ENCODE assay signal across 35 mouse cellular contexts in genomic region chr1:82773208-82773607, GRCm38 (mm10). TPM values are rescaled to one million over a fixed set of nuclear protein-coding genes. Genes with fewer than 3 reads are reported as not detected.
A peak's percentile ranks its signal among the peaks of the same experiment; 100 is the strongest.
DNase-seq lines count a peak whose midpoint lies in the region; ATAC-seq and TF ChIP-seq lines count a peak whose summit lies in the region.
"Had no signal": no experiment of that assay in that cellular context is flagged by ENCODE, and none has a peak within 500 bp of the region (broad histone marks: within the 10 kb centered on the region; RNA-seq: fewer than 3 reads in every experiment).

No protein-coding gene starts in this region.

- 72% methylated on average over 5 of the region's 5 CpGs for WGBS in intestine, postnatal 0 days
- WGBS in intestine, embryonic 15.5 days = 68% methylated on average over 5 of the region's 5 CpGs
- WGBS in lung, embryonic 14.5 days = 62% methylated on average over 5 of the region's 5 CpGs

- in situ Hi-C loops in CH12.LX (cut with MboI; ENCODE audit: low pct_ligation_motif_present, low pct_unique_long_range_greater_than_20kb, low sequenced_read_pairs) = loop anchor here (25.0 kb wide), 1 partner anchor 211 kb away; no protein-coding TSS in a partner anchor

- no peaks in the 10 kb centered on the region for H3K36me3 ChIP-seq in intestine, postnatal 0 days (ENCODE audit: control insufficient read depth, insufficient read depth)
- H3K36me3 ChIP-seq in intestine, embryonic 15.5 days = no peaks in the 10 kb centered on the region
- no peaks in the 10 kb centered on the region for H3K36me3 ChIP-seq in lung, embryonic 14.5 days (ENCODE audit: insufficient read depth)
- H3K36me3 ChIP-seq in CH12.LX (replicated peaks in 1 of 2; ENCODE audit: control insufficient read depth in 1 of 2, insufficient read depth in 1 of 2, low read length in 1 of 2) (no peaks in the 10 kb centered on the region), ES-Bruce4 (ENCODE audit: control insufficient read depth, insufficient read depth, low read length, poor library complexity, severe bottlenecking) (no peaks in the 10 kb centered on the region)
- H3K36me3 ChIP-seq: embryonic facial prominence, embryonic 12.5 days; embryonic facial prominence, embryonic 15.5 days; forebrain, embryonic 12.5 days; forebrain, embryonic 15.5 days; heart, embryonic 12.5 days; heart, embryonic 15.5 days had no signal

- no peaks in the 10 kb centered on the region for H3K27me3 ChIP-seq in intestine, postnatal 0 days (replicated peaks; ENCODE audit: control insufficient read depth, insufficient read depth, low read length)
- H3K27me3 ChIP-seq in intestine, embryonic 15.5 days (replicated peaks) = no peaks in the 10 kb centered on the region
- H3K27me3 ChIP-seq in lung, embryonic 14.5 days (ENCODE audit: insufficient read depth, low read length) = no peaks in the 10 kb centered on the region
- no peaks in the 10 kb centered on the region for H3K27me3 ChIP-seq in CH12.LX (replicated peaks)
- no peaks in the 10 kb centered on the region for H3K27me3 ChIP-seq in ES-Bruce4 (ENCODE audit: control insufficient read depth, insufficient read depth, low read length, poor library complexity, severe bottlenecking)
- H3K27me3 ChIP-seq: embryonic facial prominence, embryonic 12.5 days; embryonic facial prominence, embryonic 15.5 days; forebrain, embryonic 12.5 days; forebrain, embryonic 15.5 days; heart, embryonic 12.5 days; heart, embryonic 15.5 days had no signal

- H3K4me1 ChIP-seq in intestine, postnatal 0 days (replicated peaks; ENCODE audit: control insufficient read depth, insufficient read depth, low read length) = no peaks in the 10 kb centered on the region
- H3K4me1 ChIP-seq in intestine, embryonic 15.5 days (replicated peaks) = no peaks in the 10 kb centered on the region
- no peaks in the 10 kb centered on the region for H3K4me1 ChIP-seq in lung, embryonic 14.5 days (ENCODE audit: insufficient read depth)
- 0 out of 4 replicates have a peak, but pooled peaks cover 0 to 4% of the 10 kb centered on the region in 2 experiments for H3K4me1 ChIP-seq in CH12.LX (ENCODE audit: control insufficient read depth in 1 of 2, insufficient read depth in 2 of 2)
- H3K4me1 ChIP-seq in ES-Bruce4 (ENCODE audit: control insufficient read depth, insufficient read depth, low read length) = no peaks in the 10 kb centered on the region
- H3K4me1 ChIP-seq: embryonic facial prominence, embryonic 12.5 days; embryonic facial prominence, embryonic 15.5 days; forebrain, embryonic 12.5 days; forebrain, embryonic 15.5 days; heart, embryonic 12.5 days; heart, embryonic 15.5 days had no signal

- no peak for DNase-seq in lung, embryonic 14.5 days
- DNase-seq in lung, postnatal 14 days = no peak
- DNase-seq in CH12.LX (ENCODE audit: extremely low read depth) = no peak
- DNase-seq in spleen, adult 12 weeks (ENCODE audit: low spot score) = no peak
- DNase-seq: adrenal gland, adult 2 months; adrenal gland, postnatal 14 days; cerebellum, adult 11 months; cerebellum, adult 2 months; cerebellum, adult 9-11 months; cerebellum, postnatal 25 days; gastrocnemius, adult 2 months; gastrocnemius, postnatal 14 days; heart, adult 18-20 months; heart, postnatal 10 days; heart, postnatal 4 days had no signal

- H3K4me3 ChIP-seq in intestine, postnatal 0 days (ENCODE audit: low read depth, low read length) = no peak overlapping the region
- H3K4me3 ChIP-seq in intestine, embryonic 15.5 days (replicated peaks) = no peak overlapping the region
- no peak overlapping the region for H3K4me3 ChIP-seq in lung, embryonic 14.5 days (ENCODE audit: low read depth, low read length)
- H3K4me3 ChIP-seq in CH12.LX (replicated peaks in 1 of 3; ENCODE audit: low read depth in 2 of 3, low read length in 2 of 3, poor library complexity in 1 of 3) (no peak overlapping the region), ES-Bruce4 (ENCODE audit: low read depth, low read length) (no peak overlapping the region)
- H3K4me3 ChIP-seq: embryonic facial prominence, embryonic 12.5 days; embryonic facial prominence, embryonic 15.5 days; erythroblast, embryonic 14.5 days; forebrain, embryonic 12.5 days; forebrain, embryonic 15.5 days; gastrocnemius, adult 2 months; heart, embryonic 12.5 days; heart, embryonic 15.5 days had no signal

- no peak for TF ChIP-seq EP300 in CH12.LX (IDR thresholded peaks at IDR 0.05; ENCODE audit: low read length)
- TF ChIP-seq EP300 in ES-Bruce4 (IDR thresholded peaks at IDR 0.05; ENCODE audit: insufficient read depth, low read depth, low read length) = no peak

- H3K9me3 ChIP-seq in intestine, postnatal 0 days (ENCODE audit: control insufficient read depth) = no peaks in the 10 kb centered on the region
- H3K9me3 ChIP-seq in intestine, embryonic 15.5 days = no peaks in the 10 kb centered on the region
- no peaks in the 10 kb centered on the region for H3K9me3 ChIP-seq in lung, embryonic 14.5 days (ENCODE audit: low read depth, low read length)
- H3K9me3 ChIP-seq in CH12.LX (replicated peaks; ENCODE audit: low read length) = no peaks in the 10 kb centered on the region
- H3K9me3 ChIP-seq in ES-Bruce4 (replicated peaks; ENCODE audit: control insufficient read depth, insufficient read depth, low read length, poor library complexity, severe bottlenecking) = peaks cover 2% of the 10 kb centered on the region; the same call in 1 of the 2 replicates
- H3K9me3 ChIP-seq: embryonic facial prominence, embryonic 12.5 days; embryonic facial prominence, embryonic 15.5 days; forebrain, embryonic 12.5 days; forebrain, embryonic 15.5 days; heart, embryonic 12.5 days; heart, embryonic 15.5 days had no signal

- ATAC-seq in intestine, postnatal 0 days = no peak
- ATAC-seq in intestine, embryonic 15.5 days = no peak
- ATAC-seq in lung, embryonic 14.5 days (ENCODE audit: insufficient read depth) = no peak
- ATAC-seq: CD4-positive, CD25-positive, alpha-beta regulatory T cell, adult 4 months; forebrain, embryonic 15.5 days; hindbrain, postnatal 0 days; inflammation-experienced regulatory T-cells, adult 6 months had no signal

- no peak for TF ChIP-seq POLR2A in CH12.LX (IDR thresholded peaks at IDR 0.05; ENCODE audit: low read depth, low read length)
- no peak for TF ChIP-seq POLR2A in ES-Bruce4 (IDR thresholded peaks at IDR 0.05; ENCODE audit: insufficient read depth, low read length)

- dilution Hi-C loops in CH12.LX (cut with MboI; ENCODE audit: extremely low pct_ligation_motif_present, extremely low pct_unique_long_range_greater_than_20kb, low sequenced_read_pairs) = no loop called here

- no peaks in the 10 kb centered on the region for H3K79me2 ChIP-seq in CH12.LX (replicated peaks; ENCODE audit: control insufficient read depth, extremely low read depth, insufficient read depth, poor library complexity, severe bottlenecking)

- no peak overlapping the region for H3K9ac ChIP-seq in intestine, postnatal 0 days (ENCODE audit: low read depth, low read length)
- no peak overlapping the region for H3K9ac ChIP-seq in intestine, embryonic 15.5 days
- no peak overlapping the region for H3K9ac ChIP-seq in lung, embryonic 14.5 days
- no peak overlapping the region for H3K9ac ChIP-seq in CH12.LX (ENCODE audit: insufficient read depth, low read depth)
- H3K9ac ChIP-seq in ES-Bruce4 (ENCODE audit: low read depth, poor library complexity, severe bottlenecking) = no peak overlapping the region
- H3K9ac ChIP-seq: embryonic facial prominence, embryonic 12.5 days; embryonic facial prominence, embryonic 15.5 days; forebrain, embryonic 12.5 days; forebrain, embryonic 15.5 days; heart, embryonic 12.5 days; heart, embryonic 15.5 days; hindbrain, embryonic 14.5 days had no signal

- peak; percentile 22; the same call in 1 of the 2 replicates for TF ChIP-seq CTCF in intestine, postnatal 0 days (IDR thresholded peaks at IDR 0.05; ENCODE audit: low read depth)
- TF ChIP-seq CTCF in lung, embryonic 14.5 days (IDR thresholded peaks at IDR 0.05; ENCODE audit: low read depth) = peak; percentile 6; the same call in 1 of the 2 replicates
- TF ChIP-seq CTCF in CH12.LX (conservative IDR thresholded peaks at IDR 0.05 in 1 of 2, IDR thresholded peaks at IDR 0.05 in 1 of 2; ENCODE audit: low read depth in 2 of 2, low read length in 2 of 2) = peak in 1 of 2 experiments; percentile 47; a peak in 2 of 4 replicates
- TF ChIP-seq CTCF in ES-Bruce4 (IDR thresholded peaks at IDR 0.05; ENCODE audit: low read depth, low read length) = peak; percentile 26

- no peak; the same call in none of the 2 replicates for TF ChIP-seq RAD21 in CH12.LX (IDR thresholded peaks at IDR 0.05; ENCODE audit: low read depth, low read length)

- no peak overlapping the region for H3K27ac ChIP-seq in intestine, postnatal 0 days (ENCODE audit: low read depth, low read length)
- H3K27ac ChIP-seq in intestine, embryonic 15.5 days = no peak overlapping the region
- H3K27ac ChIP-seq in lung, embryonic 14.5 days (ENCODE audit: low read depth) = no peak overlapping the region
- no peak overlapping the region for H3K27ac ChIP-seq in CH12.LX (ENCODE audit: insufficient read depth, low read depth)
- no peak overlapping the region for H3K27ac ChIP-seq in ES-Bruce4 (ENCODE audit: insufficient read depth, low read length)
- H3K27ac ChIP-seq: embryonic facial prominence, embryonic 12.5 days; embryonic facial prominence, embryonic 15.5 days; forebrain, embryonic 12.5 days; forebrain, embryonic 15.5 days; gastrocnemius, adult 2 months; heart, embryonic 15.5 days; hindbrain, embryonic 14.5 days; hindbrain, postnatal 0 days had no signal

- no peak overlapping the region for H3K4me2 ChIP-seq in intestine, postnatal 0 days (replicated peaks; ENCODE audit: low read depth)
- H3K4me2 ChIP-seq in intestine, embryonic 15.5 days (replicated peaks) = no peak overlapping the region
- no peak overlapping the region for H3K4me2 ChIP-seq in lung, embryonic 14.5 days
- no peak overlapping the region for H3K4me2 ChIP-seq in CH12.LX (ENCODE audit: insufficient read depth, low read depth, poor library complexity, severe bottlenecking)
- H3K4me2 ChIP-seq: embryonic facial prominence, embryonic 12.5 days; embryonic facial prominence, embryonic 15.5 days; forebrain, embryonic 12.5 days; forebrain, embryonic 15.5 days; heart, embryonic 12.5 days; heart, embryonic 15.5 days; hindbrain, embryonic 14.5 days had no signal

RNA-seq across cellular contexts. Expression of gene Gm47791, which starts 2.2 kb away (rescaled TPM):
- not detected in 2 replicates for polyA plus RNA-seq in intestine, postnatal 0 days (2015; fragmentation: Nextera tagmentation; extraction: Ambion mirVana)
- polyA plus RNA-seq in intestine, embryonic 15.5 days (2015; fragmentation: Nextera tagmentation; extraction: Ambion mirVana) = not detected in 2 replicates
- not detected in 2 replicates for polyA plus RNA-seq in lung, embryonic 14.5 days (2014; fragmentation: Nextera tagmentation; extraction: Ambion mirVana)
- total RNA-seq in CH12.LX (2012; rRNA removed) (not detected in 2 replicates), CH12.LX (2014; rRNA removed) (not detected in 2 replicates)
- polyA plus RNA-seq in CH12.LX (2012; ENCODE audit: insufficient read length, low read depth) (not detected in 2 replicates), ES-Bruce4 (2011; ENCODE audit: insufficient read depth, insufficient read length, low read depth, missing spikeins) (not detected in 2 replicates)
- total RNA-seq: adrenal gland, adult 2 months; adrenal gland, postnatal 14 days; adrenal gland, postnatal 4 days; common myeloid progenitor, adult 5-6 weeks; gastrocnemius, adult 2 months; gastrocnemius, postnatal 14 days; gastrocnemius, postnatal 4 days; heart, adult 18-20 months; heart, postnatal 10 days; heart, postnatal 4 days; hindbrain, postnatal 0 days; MEL had no signal
- polyA plus RNA-seq: adrenal gland, adult 2 months; C2C12; CD4-positive, CD25-positive, alpha-beta regulatory T cell, adult 4 months; cerebellum, adult 2 months; embryonic facial prominence, embryonic 12.5 days; erythroblast, embryonic 14.5 days; forebrain, embryonic 12.5 days; forebrain, embryonic 15.5 days; heart, embryonic 12.5 days; heart, embryonic 15.5 days; hindbrain, embryonic 11.5 days; hindbrain, embryonic 14.5 days; hindbrain, postnatal 0 days; inflammation-experienced regulatory T-cells, adult 6 months had no signal

RNA-seq across cellular contexts. Expression of gene Tm4sf20, which starts 4.9 kb away (rescaled TPM):
- polyA plus RNA-seq in intestine, postnatal 0 days (2015; fragmentation: Nextera tagmentation; extraction: Ambion mirVana) = 760 and 763 TPM in 2 replicates
- polyA plus RNA-seq in intestine, embryonic 15.5 days (2015; fragmentation: Nextera tagmentation; extraction: Ambion mirVana) = 141 and 153 TPM in 2 replicates
- polyA plus RNA-seq in lung, embryonic 14.5 days (2014; fragmentation: Nextera tagmentation; extraction: Ambion mirVana) = not detected in 2 replicates
- total RNA-seq in CH12.LX (2012; rRNA removed) (not detected in 2 replicates), CH12.LX (2014; rRNA removed) (not detected in 2 replicates)
- polyA plus RNA-seq in CH12.LX (2012; ENCODE audit: insufficient read length, low read depth) (not detected in 2 replicates), ES-Bruce4 (2011; ENCODE audit: insufficient read depth, insufficient read length, low read depth, missing spikeins) (not detected in 2 replicates)
- total RNA-seq: adrenal gland, adult 2 months; adrenal gland, postnatal 14 days; adrenal gland, postnatal 4 days; common myeloid progenitor, adult 5-6 weeks; gastrocnemius, adult 2 months; gastrocnemius, postnatal 14 days; gastrocnemius, postnatal 4 days; heart, adult 18-20 months; heart, postnatal 10 days; heart, postnatal 4 days; hindbrain, postnatal 0 days; MEL had no signal
- polyA plus RNA-seq: adrenal gland, adult 2 months; C2C12; cerebellum, adult 2 months; embryonic facial prominence, embryonic 12.5 days; erythroblast, embryonic 14.5 days; forebrain, embryonic 15.5 days; heart, embryonic 12.5 days; heart, embryonic 15.5 days; hindbrain, embryonic 11.5 days; hindbrain, embryonic 14.5 days; hindbrain, postnatal 0 days had no signal

RNA-seq across cellular contexts. Expression of gene Mff, which starts 48.5 kb away (rescaled TPM):
- 132 and 136 TPM in 2 replicates for polyA plus RNA-seq in intestine, postnatal 0 days (2015; fragmentation: Nextera tagmentation; extraction: Ambion mirVana)
- polyA plus RNA-seq in intestine, embryonic 15.5 days (2015; fragmentation: Nextera tagmentation; extraction: Ambion mirVana) = 157 and 188 TPM in 2 replicates
- 214 and 224 TPM in 2 replicates for polyA plus RNA-seq in lung, embryonic 14.5 days (2014; fragmentation: Nextera tagmentation; extraction: Ambion mirVana)
- total RNA-seq in CH12.LX (2012; rRNA removed) = 90.7 and 95.3 TPM in 2 replicates
- 169 and 210 TPM in 2 replicates for total RNA-seq in CH12.LX (2014; rRNA removed)
- polyA plus RNA-seq in CH12.LX (2012; ENCODE audit: insufficient read length, low read depth) = 155 and 232 TPM in 2 replicates
- 157 and 170 TPM in 2 replicates for polyA plus RNA-seq in ES-Bruce4 (2011; ENCODE audit: insufficient read depth, insufficient read length, low read depth, missing spikeins)

Comparison
In these comparisons a context has a peak if more than half of its experiments do, and no peak if none do; other contexts are left out.
1. RNA of gene Tm4sf20, which starts 4.9 kb away (polyA plus RNA-seq): 760 to 763 TPM in intestine, postnatal 0 days and 141 to 153 TPM in intestine, embryonic 15.5 days; not detected in lung, embryonic 14.5 days, not detected in CH12.LX and not detected in ES-Bruce4; every median in the first group is over 100 times any median in the second.